Mouse (Mus musculus): Measurements from ENCODE around the gene Gm3512. TPM values are rescaled to one million over a fixed set of nuclear protein-coding genes. Genes with fewer than 3 reads are reported as not detected.

Gene Gm3512
- polyA plus RNA-seq (2015; fragmentation: Nextera tagmentation; extraction: Ambion mirVana) = 7.6 and 8.7 TPM in 2 replicates

DNA sequence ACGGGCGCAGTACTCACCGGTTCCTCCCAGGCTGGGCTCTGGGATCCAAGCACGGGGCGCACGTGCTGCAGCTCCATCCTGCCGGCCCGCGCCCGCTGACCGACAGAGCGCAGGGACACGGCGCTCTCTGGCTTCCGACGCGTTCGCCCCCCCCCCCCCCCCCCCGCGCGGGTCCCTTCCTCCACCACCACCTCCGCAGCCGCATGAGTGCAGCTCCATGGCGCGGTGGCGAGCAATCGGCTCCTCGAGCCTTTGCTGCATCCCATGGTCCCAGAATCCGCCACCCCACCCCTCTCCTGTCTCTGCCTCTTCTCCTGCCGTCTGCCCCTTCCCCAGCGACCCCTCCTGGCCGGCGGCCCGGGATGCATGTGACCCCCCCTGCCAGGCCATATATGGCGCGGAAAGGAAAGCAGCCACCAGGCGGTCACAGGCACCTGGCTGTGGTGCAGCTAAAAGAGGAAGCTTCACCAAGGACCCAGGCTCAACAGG is at the start of gene Gm3512:
Gm3512 (minus strand) TSS at position 51 of the 489 bp plus-strand sequence.

DNA sequence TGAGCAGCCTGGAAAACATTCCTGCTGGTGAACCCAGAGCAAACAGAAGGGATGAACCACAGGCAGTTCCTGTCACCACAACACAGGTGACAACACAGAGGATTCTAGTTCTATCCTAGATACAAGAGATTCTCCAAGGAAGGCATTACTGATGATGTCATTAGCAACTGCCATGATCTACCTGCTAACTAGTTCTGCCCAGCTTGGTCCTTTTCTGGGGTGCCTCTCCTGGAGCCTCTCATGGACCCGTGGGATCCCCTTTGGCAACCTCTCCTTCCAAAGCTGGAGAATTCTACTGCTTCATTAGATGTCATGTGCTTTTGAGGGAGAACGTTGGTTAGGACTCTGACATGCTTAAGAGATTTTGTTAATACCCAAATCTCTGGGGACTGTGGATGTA is 20.1 kb upstream of the Gm3512 start, which contains the start of gene Gm16434:
Gm16434 (minus strand) TSS at position 101 of the 400 bp plus-strand sequence.

DNA sequence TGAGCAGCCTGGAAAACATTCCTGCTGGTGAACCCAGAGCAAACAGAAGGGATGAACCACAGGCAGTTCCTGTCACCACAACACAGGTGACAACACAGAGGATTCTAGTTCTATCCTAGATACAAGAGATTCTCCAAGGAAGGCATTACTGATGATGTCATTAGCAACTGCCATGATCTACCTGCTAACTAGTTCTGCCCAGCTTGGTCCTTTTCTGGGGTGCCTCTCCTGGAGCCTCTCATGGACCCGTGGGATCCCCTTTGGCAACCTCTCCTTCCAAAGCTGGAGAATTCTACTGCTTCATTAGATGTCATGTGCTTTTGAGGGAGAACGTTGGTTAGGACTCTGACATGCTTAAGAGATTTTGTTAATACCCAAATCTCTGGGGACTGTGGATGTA is 49.0 kb downstream of the Gm3512 start, which contains the start of gene Gm6676:
Gm6676 (minus strand) TSS at position 101 of the 400 bp plus-strand sequence.

Other genes starting within 250 kb of the Gm3512 start
- not detected in 2 replicates for gene Gm6356, start 200.7 kb downstream of the Gm3512 start, polyA plus RNA-seq (2015; fragmentation: Nextera tagmentation; extraction: Ambion mirVana)
- gene Gm10406, start 147.1 kb downstream of the Gm3512 start, polyA plus RNA-seq (2015; fragmentation: Nextera tagmentation; extraction: Ambion mirVana) = 3.4 and 3.9 TPM in 2 replicates
- not detected in 2 replicates for gene Gm3685, start 129.6 kb downstream of the Gm3512 start, polyA plus RNA-seq (2015; fragmentation: Nextera tagmentation; extraction: Ambion mirVana)
- 4.6 and 5.2 TPM in 2 replicates for gene Gm3696, start 73.9 kb downstream of the Gm3512 start, polyA plus RNA-seq (2015; fragmentation: Nextera tagmentation; extraction: Ambion mirVana)
- 0.15 TPM in 1 of 2 replicates, not detected in the other for gene Gm6676, start 49.1 kb downstream of the Gm3512 start, polyA plus RNA-seq (2015; fragmentation: Nextera tagmentation; extraction: Ambion mirVana)
- 0.15 TPM in 1 of 2 replicates, not detected in the other for gene Gm16434, start 20.0 kb upstream of the Gm3512 start, polyA plus RNA-seq (2015; fragmentation: Nextera tagmentation; extraction: Ambion mirVana)
- not detected in 2 replicates for gene Gm3727, start 90.2 kb upstream of the Gm3512 start, polyA plus RNA-seq (2015; fragmentation: Nextera tagmentation; extraction: Ambion mirVana)
- 6.9 and 7.8 TPM in 2 replicates for gene Gm3739, start 140.5 kb upstream of the Gm3512 start, polyA plus RNA-seq (2015; fragmentation: Nextera tagmentation; extraction: Ambion mirVana)
- not detected in 2 replicates for gene Gm5797, start 157.9 kb upstream of the Gm3512 start, polyA plus RNA-seq (2015; fragmentation: Nextera tagmentation; extraction: Ambion mirVana)
- not detected in 2 replicates for gene Gm8374, start 190.6 kb upstream of the Gm3512 start, polyA plus RNA-seq (2015; fragmentation: Nextera tagmentation; extraction: Ambion mirVana)